Comparison of ENCODE assay signal across 9 mouse cellular contexts in genomic region chr10:81141455-81142210, GRCm38 (mm10). TPM values are rescaled to one million over a fixed set of nuclear protein-coding genes. Genes with fewer than 3 reads are reported as not detected.
A peak's percentile ranks its signal among the peaks of the same experiment; 100 is the strongest.
DNase-seq lines count a peak whose midpoint lies in the region; ATAC-seq and TF ChIP-seq lines count a peak whose summit lies in the region.
"Had no signal": no experiment of that assay in that cellular context is flagged by ENCODE, and none has a peak within 500 bp of the region (broad histone marks: within the 10 kb centered on the region; RNA-seq: fewer than 3 reads in every experiment).

No protein-coding gene starts in this region.

- peak overlapping the region; percentile 92 for H3K27ac ChIP-seq in heart, embryonic 15.5 days
- H3K27ac ChIP-seq in embryonic facial prominence, embryonic 11.5 days (replicated peaks; ENCODE audit: low read depth, low read length), result 0 out of 2 replicates have a peak overlapping the region, but pooled peaks have one; percentile 4
- peak overlapping the region; percentile 88 for H3K27ac ChIP-seq in liver, embryonic 13.5 days
- H3K27ac ChIP-seq in thymus, adult 2 months (ENCODE audit: control insufficient read depth, insufficient read depth, low read length), result no peak overlapping the region

- no peak for TF ChIP-seq CTCF in thymus, adult 2 months (IDR thresholded peaks at IDR 0.05; ENCODE audit: borderline replicate concordance, control insufficient read depth, extremely low read depth, insufficient read depth, low read length, poor library complexity)

- no peaks in the 10 kb centered on the region for H3K9me3 ChIP-seq in heart, embryonic 15.5 days (replicated peaks)
- H3K9me3 ChIP-seq in embryonic facial prominence, embryonic 11.5 days (replicated peaks; ENCODE audit: control insufficient read depth, low read length), result no peaks in the 10 kb centered on the region
- no peaks in the 10 kb centered on the region for H3K9me3 ChIP-seq in liver, embryonic 13.5 days (replicated peaks)

- peak overlapping the region; percentile 90 for H3K9ac ChIP-seq in heart, embryonic 15.5 days
- peak overlapping the region; percentile 32; the same call in 1 of the 2 replicates for H3K9ac ChIP-seq in embryonic facial prominence, embryonic 11.5 days (replicated peaks; ENCODE audit: low read length)
- peak overlapping the region; percentile 94 for H3K9ac ChIP-seq in liver, embryonic 13.5 days

- H3K27me3 ChIP-seq in heart, embryonic 15.5 days, result no peaks in the 10 kb centered on the region
- no peaks in the 10 kb centered on the region for H3K27me3 ChIP-seq in embryonic facial prominence, embryonic 11.5 days (ENCODE audit: control insufficient read depth, insufficient read depth, low read length)
- H3K27me3 ChIP-seq in liver, embryonic 13.5 days, result no peaks in the 10 kb centered on the region
- no peaks in the 10 kb centered on the region for H3K27me3 ChIP-seq in thymus, adult 2 months (ENCODE audit: control insufficient read depth, insufficient read depth, low read length)

- WGBS in heart, embryonic 15.5 days, result 78% methylated on average over 7 of the region's 7 CpGs
- 85% methylated on average over 7 of the region's 7 CpGs for WGBS in embryonic facial prominence, embryonic 11.5 days
- WGBS in liver, embryonic 13.5 days (ENCODE audit: insufficient replicate concordance), result 81% methylated on average over 7 of the region's 7 CpGs
- 88% methylated on average over 7 of the region's 7 CpGs for WGBS in thymus, adult 2 months

- no peak for TF ChIP-seq POLR2A in thymus, adult 2 months (IDR thresholded peaks at IDR 0.05; ENCODE audit: control insufficient read depth, extremely low read depth, insufficient read depth, low read length, poor library complexity)

- H3K4me2 ChIP-seq in heart, embryonic 15.5 days, result peak overlapping the region; percentile 93
- H3K4me2 ChIP-seq in embryonic facial prominence, embryonic 11.5 days (ENCODE audit: low read depth, low read length), result no peak overlapping the region
- H3K4me2 ChIP-seq in liver, embryonic 13.5 days, result peak overlapping the region; percentile 99

- H3K4me1 ChIP-seq in heart, embryonic 15.5 days (replicated peaks), result peaks cover 66% of the 10 kb centered on the region
- H3K4me1 ChIP-seq in embryonic facial prominence, embryonic 11.5 days (ENCODE audit: control insufficient read depth, insufficient read depth, low read length), result peaks cover 15% of the 10 kb centered on the region
- H3K4me1 ChIP-seq in liver, embryonic 13.5 days (replicated peaks), result peaks cover 84% of the 10 kb centered on the region
- H3K4me1 ChIP-seq in thymus, adult 2 months (replicated peaks; ENCODE audit: control insufficient read depth, insufficient read depth, low read length), result peaks cover 33% of the 10 kb centered on the region

- no peak for DNase-seq in heart, adult 8-10 months (ENCODE audit: low spot score)
- DNase-seq in ES-CJ7 (ENCODE audit: low read depth, low spot score), result peak; percentile 94
- DNase-seq in embryonic facial prominence, embryonic 11.5 days (ENCODE audit: low spot score), result no peak
- DNase-seq in liver, embryonic 13.5 days, result no peak
- no peak for DNase-seq in frontal cortex, postnatal 14 days (ENCODE audit: low spot score in 2 of 2)
- no peak for DNase-seq in kidney, postnatal 36 days
- DNase-seq in thymus, adult 2 months, result no peak
- DNase-seq: kidney, adult 9 months had no signal

- H3K4me3 ChIP-seq in heart, embryonic 15.5 days, result 0 out of 2 replicates have a peak overlapping the region, but pooled peaks have one; percentile 98
- no peak overlapping the region for H3K4me3 ChIP-seq in embryonic facial prominence, embryonic 11.5 days (ENCODE audit: low read depth, low read length)
- peak overlapping the region; percentile 92 for H3K4me3 ChIP-seq in liver, embryonic 13.5 days (replicated peaks)
- no peak overlapping the region for H3K4me3 ChIP-seq in thymus, adult 2 months (ENCODE audit: control insufficient read depth, insufficient read depth, low read length)

- ATAC-seq in heart, embryonic 15.5 days (replicated peaks; ENCODE audit: insufficient number of reproducible peaks, insufficient read depth, low FRiP score, low read depth), result no peak
- ATAC-seq in embryonic facial prominence, embryonic 11.5 days (replicated peaks; ENCODE audit: insufficient number of reproducible peaks, low FRiP score, low TSS enrichment, low read depth), result no peak
- no peak for ATAC-seq in liver, embryonic 13.5 days (ENCODE audit: low read depth)

- H3K36me3 ChIP-seq in heart, embryonic 15.5 days, result peaks cover 32% of the 10 kb centered on the region
- H3K36me3 ChIP-seq in embryonic facial prominence, embryonic 11.5 days (replicated peaks; ENCODE audit: control insufficient read depth, insufficient read depth, low read depth, low read length), result peaks cover 13% of the 10 kb centered on the region
- H3K36me3 ChIP-seq in liver, embryonic 13.5 days, result peaks cover 79% of the 10 kb centered on the region
- H3K36me3 ChIP-seq in thymus, adult 2 months (ENCODE audit: control insufficient read depth, insufficient read depth, low read length), result peaks cover 24% of the 10 kb centered on the region

RNA-seq across cellular contexts. Expression of gene Zbtb7a, which starts 6.6 kb away (rescaled TPM):
- 25.6 and 31.0 TPM in 2 replicates for polyA plus RNA-seq in heart, embryonic 15.5 days (2015; fragmentation: Nextera tagmentation; extraction: Ambion mirVana)
- 10 to 100 TPM; 39.4 to 41.9 (median 40.7) TPM for total RNA-seq in heart, adult 8-10 months (2022)
- 4.9 and 5.5 TPM in 2 replicates for polyA plus RNA-seq in embryonic facial prominence, embryonic 11.5 days (2014; fragmentation: Nextera tagmentation; extraction: Ambion mirVana)
- 49.1 and 49.6 TPM in 2 replicates for polyA plus RNA-seq in liver, embryonic 13.5 days (2015; fragmentation: Nextera tagmentation; extraction: Ambion mirVana)
- polyA plus RNA-seq in thymus, adult 2 months (2012; rRNA removed), result 66.0 and 87.5 TPM in 2 replicates

RNA-seq across cellular contexts. Expression of gene Pias4, which starts 26.1 kb away (rescaled TPM):
- 29.1 and 41.6 TPM in 2 replicates for polyA plus RNA-seq in heart, embryonic 15.5 days (2015; fragmentation: Nextera tagmentation; extraction: Ambion mirVana)
- total RNA-seq in heart, adult 8-10 months (2022), result 10 to 100 TPM; 16.8 to 18.6 (median 17.0) TPM
- 36.1 and 46.5 TPM in 2 replicates for polyA plus RNA-seq in embryonic facial prominence, embryonic 11.5 days (2014; fragmentation: Nextera tagmentation; extraction: Ambion mirVana)
- polyA plus RNA-seq in liver, embryonic 13.5 days (2015; fragmentation: Nextera tagmentation; extraction: Ambion mirVana), result 23.5 and 23.8 TPM in 2 replicates
- polyA plus RNA-seq in thymus, adult 2 months (2012; rRNA removed), result 67.6 and 72.9 TPM in 2 replicates

RNA-seq across cellular contexts. Expression of gene Eef2, which starts 34.8 kb away (rescaled TPM):
- polyA plus RNA-seq in heart, embryonic 15.5 days (2015; fragmentation: Nextera tagmentation; extraction: Ambion mirVana), result 350 and 441 TPM in 2 replicates
- 1,000 to 10,000 TPM; 1,076 to 1,267 (median 1,170) TPM for total RNA-seq in heart, adult 8-10 months (2022)
- 417 and 424 TPM in 2 replicates for polyA plus RNA-seq in embryonic facial prominence, embryonic 11.5 days (2014; fragmentation: Nextera tagmentation; extraction: Ambion mirVana)
- polyA plus RNA-seq in liver, embryonic 13.5 days (2015; fragmentation: Nextera tagmentation; extraction: Ambion mirVana), result 369 and 384 TPM in 2 replicates
- 2,100 and 2,369 TPM in 2 replicates for polyA plus RNA-seq in thymus, adult 2 months (2012; rRNA removed)

RNA-seq across cellular contexts. Expression of gene Map2k2, which starts 35.9 kb away (rescaled TPM):
- polyA plus RNA-seq in heart, embryonic 15.5 days (2015; fragmentation: Nextera tagmentation; extraction: Ambion mirVana), result 130 and 153 TPM in 2 replicates
- 100 to 1,000 TPM; 110 to 137 (median 130) TPM for total RNA-seq in heart, adult 8-10 months (2022)
- 191 and 192 TPM in 2 replicates for polyA plus RNA-seq in embryonic facial prominence, embryonic 11.5 days (2014; fragmentation: Nextera tagmentation; extraction: Ambion mirVana)
- polyA plus RNA-seq in liver, embryonic 13.5 days (2015; fragmentation: Nextera tagmentation; extraction: Ambion mirVana), result 127 and 130 TPM in 2 replicates
- polyA plus RNA-seq in thymus, adult 2 months (2012; rRNA removed), result 214 and 285 TPM in 2 replicates

RNA-seq across cellular contexts. Expression of gene Dapk3, which starts 41.2 kb away (rescaled TPM):
- 38.4 and 43.1 TPM in 2 replicates for polyA plus RNA-seq in heart, embryonic 15.5 days (2015; fragmentation: Nextera tagmentation; extraction: Ambion mirVana)
- 10 to 100 TPM; 26.3 to 35.5 (median 29.8) TPM for total RNA-seq in heart, adult 8-10 months (2022)
- 47.4 and 49.4 TPM in 2 replicates for polyA plus RNA-seq in embryonic facial prominence, embryonic 11.5 days (2014; fragmentation: Nextera tagmentation; extraction: Ambion mirVana)
- 19.3 and 20.9 TPM in 2 replicates for polyA plus RNA-seq in liver, embryonic 13.5 days (2015; fragmentation: Nextera tagmentation; extraction: Ambion mirVana)
- 95.9 and 103 TPM in 2 replicates for polyA plus RNA-seq in thymus, adult 2 months (2012; rRNA removed)

Comparison
In these comparisons a context has a peak if more than half of its experiments do, and no peak if none do; other contexts are left out.
1. H3K4me3 ChIP-seq: peak in heart, embryonic 15.5 days (single experiment) and liver, embryonic 13.5 days (single experiment); none in embryonic facial prominence, embryonic 11.5 days (single experiment) and thymus, adult 2 months (single experiment).
2. H3K9ac ChIP-seq: peak in every context shown above with its lines; median percentile 94 in liver, embryonic 13.5 days; 90 in heart, embryonic 15.5 days; 32 in embryonic facial prominence, embryonic 11.5 days.